Mouse (Mus musculus) liver, embryonic 14 days (tissue): ENCODE measurements around the gene Dbi. TPM values are rescaled to one million over a fixed set of nuclear protein-coding genes. Genes with fewer than 3 reads are reported as not detected.

ENCODE experiments used
- polyA plus RNA-seq: library from polyadenylated mRNA; depleted of rRNA; stranded (reverse); fragments of >200 nt; gene quantifications from 2 replicates; pipeline ENCODE4 v1.2.3, GENCODE M21; 2012; rRNA removed

The Dbi gene
- 343 and 376 TPM in 2 replicates for polyA plus RNA-seq

GRCm38 (mm10) chr1:120120969-120121811 lies at the start of gene Dbi, which contains the start of gene 3110009E18Rik:
Gene Dbi, minus strand, starts transcription at chr1:120121078.
Gene 3110009E18Rik, plus strand, starts transcription at chr1:120121187.

DNA sequence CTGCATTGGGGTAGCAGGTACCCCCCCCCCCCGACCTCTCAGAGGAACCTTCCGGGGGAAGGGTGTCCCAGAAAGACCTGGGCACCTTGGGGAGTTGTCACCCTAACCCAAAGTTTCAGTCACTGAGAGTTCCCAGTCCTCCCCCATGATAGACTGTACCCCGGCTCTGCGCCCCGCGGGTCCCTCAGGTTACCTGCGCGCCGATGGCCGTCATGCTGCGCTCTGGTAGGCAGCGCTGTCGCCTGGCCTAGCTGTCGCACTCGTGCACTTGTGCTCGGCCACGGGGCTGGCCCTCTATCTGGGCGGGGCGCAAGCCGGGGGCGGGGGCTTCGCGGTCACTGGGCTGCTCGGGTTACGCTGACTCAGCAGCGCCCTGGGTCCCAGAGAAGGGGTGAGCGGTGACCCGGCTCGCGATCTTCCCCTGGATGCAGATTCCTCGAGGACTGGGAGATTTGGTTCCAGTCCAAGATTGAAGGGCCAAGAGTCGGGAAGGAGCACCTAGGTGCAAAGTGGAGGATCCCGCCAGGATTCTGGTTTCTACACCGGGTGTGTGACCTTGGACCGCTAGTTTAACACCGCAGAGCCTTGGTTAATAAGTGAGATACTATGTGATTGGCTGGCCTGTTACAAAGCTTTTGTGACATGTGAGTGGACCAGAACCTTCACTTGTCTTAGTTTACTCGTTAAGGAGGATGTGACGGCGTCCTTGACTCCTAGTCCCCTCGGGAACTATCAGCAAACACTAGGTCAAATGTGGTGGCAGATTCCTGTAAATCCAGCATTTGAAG lies 47.2 kb downstream of the Dbi start, which contains the start of gene Tmem37:
Gene Tmem37, minus strand, starts transcription at position 556 of the 788 bp plus-strand sequence.

Other genes starting within 250 kb of the Dbi start
- 2.8 and 3.0 TPM in 2 replicates for gene Tmem177, start 207.9 kb downstream of the Dbi start, polyA plus RNA-seq
- gene Cfap221, start 123.8 kb downstream of the Dbi start, polyA plus RNA-seq, result 0.02 and 0.03 TPM in 2 replicates
- gene Sctr, start 114.2 kb downstream of the Dbi start, polyA plus RNA-seq, result 0.01 TPM in 1 of 2 replicates, not detected in the other
- gene Tmem37, start 47.0 kb downstream of the Dbi start, polyA plus RNA-seq, result 26.9 and 33.3 TPM in 2 replicates
- gene 3110009E18Rik, start 109 bp upstream of the Dbi start, polyA plus RNA-seq, result 3.4 and 4.3 TPM in 2 replicates
- gene Steap3, start 151.6 kb upstream of the Dbi start, polyA plus RNA-seq, result 34.2 and 37.5 TPM in 2 replicates
- gene C1ql2, start 219.5 kb upstream of the Dbi start, polyA plus RNA-seq, result not detected in 2 replicates